Mouse (Mus musculus) CD4-positive helper T cell, adult 2 months (primary cell): Measurements from ENCODE around the gene Mvb12b.

Source experiments
- DNase-seq: peaks from one replicate; pipeline ENCODE4 v3.0.0-alpha.2; 2012; ENCODE audit warnings: low read depth, missing footprints, low spot score

Mvb12b gene

DNA sequence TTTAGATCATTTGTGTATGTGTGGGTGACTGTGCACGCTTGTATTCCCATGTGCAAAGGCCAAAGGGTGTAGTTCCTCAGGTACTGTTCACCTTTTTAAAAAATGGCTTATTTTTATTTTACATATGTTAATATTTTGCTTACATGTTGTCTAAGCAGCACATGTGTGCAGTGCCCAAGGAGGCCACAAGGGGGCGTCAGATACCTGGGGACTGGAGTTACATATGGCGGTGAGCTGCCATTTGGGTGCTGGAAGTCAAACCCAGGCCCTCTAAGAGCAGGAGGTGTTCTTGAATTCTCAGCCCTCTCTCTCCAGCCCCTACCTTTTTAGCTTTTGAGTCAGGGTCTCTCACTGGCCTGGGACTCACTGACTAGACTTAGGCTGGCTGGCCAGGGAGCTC is 188.8 kb downstream of the Mvb12b start:
- DNase-seq: no peak

DNA sequence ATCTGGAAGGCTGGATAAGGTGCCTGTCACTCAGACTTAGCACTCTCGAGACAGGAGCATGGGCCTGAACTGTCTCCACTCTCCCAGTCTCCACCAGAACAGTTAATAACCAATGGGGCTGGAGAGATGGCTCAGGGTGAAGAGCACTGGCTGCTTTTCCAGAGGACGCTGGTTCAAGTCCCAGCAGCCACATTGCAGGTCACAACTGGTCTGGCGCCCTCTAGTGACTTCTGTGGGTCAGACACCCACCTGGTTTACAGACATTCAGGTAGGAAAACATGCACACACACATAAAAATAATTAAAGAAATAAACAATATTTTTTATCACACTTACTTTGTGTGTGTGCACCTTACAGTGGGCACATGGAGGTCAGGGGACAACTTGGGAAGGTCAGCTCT is 191.3 kb downstream of the Mvb12b start:
- no peak for DNase-seq

DNA sequence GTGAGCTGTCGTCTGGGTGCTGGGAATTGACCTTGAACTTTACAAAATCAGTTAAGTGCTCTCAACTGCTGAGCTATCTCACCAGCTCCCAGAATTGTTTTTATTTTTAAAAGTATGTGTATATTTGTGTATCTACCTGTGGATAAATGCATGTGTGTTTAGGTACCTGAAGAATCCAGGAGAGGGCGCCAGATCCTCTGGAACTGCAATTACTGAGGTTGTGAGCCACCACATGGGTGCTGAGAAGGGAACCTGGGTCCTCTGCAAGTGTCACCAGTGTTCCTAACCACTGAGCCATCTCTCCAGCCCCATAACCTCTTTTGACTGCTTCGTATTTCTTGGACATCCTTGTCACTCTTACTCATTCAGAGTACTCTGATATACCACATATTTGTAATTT is 193.8 kb downstream of the Mvb12b start:
- DNase-seq: no peak

DNA sequence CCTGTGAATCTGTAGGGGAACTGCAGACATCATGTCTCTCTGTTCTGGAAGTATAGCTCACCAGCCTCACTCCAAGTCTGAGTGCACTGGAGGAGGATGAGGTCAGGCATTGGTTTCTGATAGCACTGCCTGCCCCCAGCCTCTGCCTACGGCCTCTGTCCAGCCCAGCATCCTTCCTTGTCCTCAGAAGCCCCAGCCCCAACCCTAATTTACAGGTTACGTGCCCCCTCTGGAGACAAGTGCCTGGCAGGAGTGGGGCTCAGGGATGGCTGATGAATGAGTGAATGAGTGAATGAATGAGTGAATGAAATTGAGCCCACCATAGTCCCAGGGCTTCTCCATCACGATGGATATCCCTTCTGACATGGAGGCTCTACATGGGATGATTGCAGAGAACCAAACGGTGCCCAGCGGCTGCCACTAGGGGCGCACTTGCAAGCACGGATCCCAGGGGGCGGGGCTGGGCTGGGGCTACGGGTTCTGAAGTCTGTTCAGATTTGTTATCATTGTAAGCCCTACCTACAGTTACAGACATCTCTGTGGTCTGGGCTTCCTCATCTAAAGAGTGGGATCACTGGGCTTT is 197.8 kb downstream of the Mvb12b start:
- DNase-seq: peak; percentile 19

DNA sequence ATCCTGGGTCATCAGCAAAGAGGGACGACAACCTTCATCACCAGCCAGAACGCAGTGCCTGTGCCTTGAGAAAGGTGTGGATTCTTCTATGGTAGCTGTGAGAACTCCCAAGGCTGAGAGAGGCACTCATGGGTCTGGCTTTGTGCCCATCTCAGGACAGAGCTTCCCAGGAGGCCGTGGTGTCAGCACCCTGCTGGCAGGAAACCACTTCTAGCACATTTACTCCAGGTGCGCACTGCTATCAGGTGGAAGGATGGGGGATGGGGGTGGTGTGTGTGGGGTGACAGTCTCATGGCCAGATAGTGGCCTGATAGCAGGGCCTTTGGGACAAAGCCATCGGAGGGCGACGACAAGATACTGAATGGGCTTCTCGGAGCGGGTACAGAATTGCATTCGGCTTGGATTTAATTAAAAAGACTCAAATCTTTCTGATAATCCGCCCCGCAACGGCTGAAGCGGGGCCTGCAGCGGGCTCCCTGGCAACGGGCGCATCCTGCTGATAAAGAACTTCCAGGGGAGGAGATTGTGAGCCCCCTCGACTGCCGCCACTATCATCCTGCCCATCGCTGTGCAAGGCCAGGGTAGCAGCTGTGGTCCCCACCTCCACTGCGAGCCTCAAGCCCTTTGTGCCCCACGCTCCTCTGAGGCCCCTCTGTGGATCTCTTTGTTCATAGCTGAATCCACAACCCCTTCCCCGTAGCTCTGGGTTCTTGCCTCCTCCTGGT is 198.4 kb downstream of the Mvb12b start:
- no peak for DNase-seq

DNA sequence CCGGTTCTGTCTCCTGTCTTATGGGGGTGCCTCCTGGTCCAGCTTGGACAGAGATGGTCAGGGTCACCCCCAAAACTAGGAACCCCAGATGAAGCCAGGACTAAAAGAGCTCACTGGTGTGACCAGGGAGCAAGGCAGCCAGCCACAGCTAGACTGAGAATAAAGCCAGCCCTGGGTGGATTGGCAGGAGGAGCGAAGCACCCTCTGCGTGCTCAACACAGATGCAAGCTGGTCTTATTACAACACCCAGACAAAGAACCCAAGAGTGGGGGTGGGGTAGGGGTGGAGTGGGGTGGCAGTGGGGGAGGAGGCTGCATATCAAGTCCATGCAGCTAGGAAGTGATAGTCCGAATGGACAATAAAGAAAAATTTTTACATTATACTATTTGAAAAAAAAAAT is 204.2 kb downstream of the Mvb12b start:
- DNase-seq: no peak

DNA sequence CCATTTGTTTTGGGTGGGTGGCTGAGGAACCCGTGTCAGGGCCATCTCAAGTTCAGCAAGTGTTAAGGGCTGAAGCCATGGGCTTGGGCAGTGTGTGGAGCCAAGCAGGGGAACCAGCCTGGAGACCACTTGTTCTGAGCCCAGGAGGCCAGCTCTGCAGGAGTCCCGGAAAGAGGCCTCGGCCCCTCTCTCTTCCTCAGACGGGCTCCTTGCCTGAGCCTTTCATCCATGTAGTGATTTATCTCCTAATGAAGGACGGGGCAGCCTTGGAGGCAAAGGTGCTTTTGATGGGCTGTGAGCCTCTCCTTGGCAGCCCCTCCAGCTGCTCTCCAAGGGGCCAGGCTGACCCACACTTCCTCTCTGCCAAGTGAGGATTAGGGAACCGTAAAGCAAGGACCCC is 204.7 kb downstream of the Mvb12b start:
- no peak for DNase-seq

DNA sequence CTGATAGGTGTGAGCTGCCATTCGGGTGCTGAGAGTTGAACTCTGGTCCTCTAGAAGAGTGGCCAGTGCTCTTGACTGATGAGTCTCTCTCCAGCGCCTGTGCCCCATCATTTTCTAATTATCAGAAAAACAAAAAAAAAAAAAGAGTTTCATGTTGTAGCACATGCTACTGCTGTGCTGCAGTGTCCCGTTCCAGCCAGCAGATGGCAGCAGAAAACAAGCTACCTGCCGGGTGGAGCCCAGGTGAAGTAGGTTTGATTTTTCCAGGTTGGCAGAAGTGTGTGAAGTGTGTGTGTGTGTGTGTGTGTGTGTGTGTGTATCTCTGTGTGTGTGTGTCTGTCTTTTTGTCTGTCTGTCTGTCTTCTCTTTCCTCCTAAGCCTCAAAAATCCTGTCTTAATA is 205.5 kb downstream of the Mvb12b start:
- DNase-seq: peak; percentile 45
